Mouse (Mus musculus): ENCODE data around the gene 4930430F08Rik.
"Not testable (repeated sequence)": the region's sequence is repeated elsewhere in the genome, so short reads cannot be mapped to it uniquely, and the experiment has no call there.

Gene 4930430F08Rik

GRCm38 (mm10) chr10:100590323-100590722 lies at the start of gene 4930430F08Rik, which contains the start of gene 1700017N19Rik:
4930430F08Rik (minus strand) TSS chr10:100590423.
1700017N19Rik (plus strand) TSS chr10:100590484.
- no peak for DNase-seq (ENCODE audit: low spot score)

GRCm38 (mm10) chr10:100629762-100630438 lies 39.7 kb upstream of the 4930430F08Rik start:
- DNase-seq (ENCODE audit: low spot score): peak; percentile 21

- no peak for DNase-seq (ENCODE audit: low spot score)
Measured at GRCm38 (mm10) chr10:100622494-100622893, 32.3 kb upstream of the 4930430F08Rik start.

- DNase-seq (ENCODE audit: low spot score): no peak
Measured at GRCm38 (mm10) chr10:100620040-100620439, 29.8 kb upstream of the 4930430F08Rik start.

- no peak for DNase-seq (ENCODE audit: low spot score)
Measured at GRCm38 (mm10) chr10:100619474-100619873, 29.3 kb upstream of the 4930430F08Rik start.

GRCm38 (mm10) chr10:100617233-100617903 lies 27.1 kb upstream of the 4930430F08Rik start:
- no peak for DNase-seq (ENCODE audit: low spot score)

GRCm38 (mm10) chr10:100604254-100604653 lies 14.0 kb upstream of the 4930430F08Rik start:
- DNase-seq (ENCODE audit: low spot score): no peak

- DNase-seq (ENCODE audit: low spot score): no peak
Measured at GRCm38 (mm10) chr10:100603511-100603910, 13.3 kb upstream of the 4930430F08Rik start.

- DNase-seq (ENCODE audit: low spot score): no peak
Measured at GRCm38 (mm10) chr10:100598339-100598738, 8.1 kb upstream of the 4930430F08Rik start.

- DNase-seq (ENCODE audit: low spot score): peak; percentile 89
Measured at GRCm38 (mm10) chr10:100588932-100589388, 1.3 kb downstream of the 4930430F08Rik start.

GRCm38 (mm10) chr10:100588524-100588923 lies 1.7 kb downstream of the 4930430F08Rik start:
- no peak for DNase-seq (ENCODE audit: low spot score)

GRCm38 (mm10) chr10:100584178-100584577 lies 6.0 kb downstream of the 4930430F08Rik start:
- DNase-seq (ENCODE audit: low spot score): no peak

- DNase-seq (ENCODE audit: low spot score): no peak
Measured at GRCm38 (mm10) chr10:100575294-100575693, 14.9 kb downstream of the 4930430F08Rik start.

GRCm38 (mm10) chr10:100574505-100575149 lies 15.6 kb downstream of the 4930430F08Rik start:
- no peak for DNase-seq (ENCODE audit: low spot score)

GRCm38 (mm10) chr10:100571707-100572106 lies 18.5 kb downstream of the 4930430F08Rik start:
- no peak for DNase-seq (ENCODE audit: low spot score)

- DNase-seq (ENCODE audit: low spot score): no peak
Measured at GRCm38 (mm10) chr10:100564112-100564511, 26.1 kb downstream of the 4930430F08Rik start.

GRCm38 (mm10) chr10:100560194-100560883 lies 29.9 kb downstream of the 4930430F08Rik start:
- not testable (repeated sequence) for DNase-seq (ENCODE audit: low spot score)

GRCm38 (mm10) chr10:100556566-100557175 lies 33.6 kb downstream of the 4930430F08Rik start:
- no peak for DNase-seq (ENCODE audit: low spot score)

- no peak for DNase-seq (ENCODE audit: low spot score)
Measured at GRCm38 (mm10) chr10:100524499-100525390, 65.5 kb downstream of the 4930430F08Rik start.

GRCm38 (mm10) chr10:100522330-100522729 lies 67.9 kb downstream of the 4930430F08Rik start:
- DNase-seq (ENCODE audit: low spot score): no peak

Data from lung, postnatal 25 days (tissue).